Mouse (Mus musculus) gastrocnemius, adult 8-10 months (tissue): ENCODE results near the gene Wfdc18. TPM values are rescaled to one million over a fixed set of nuclear protein-coding genes. Genes with fewer than 3 reads are reported as not detected.

ENCODE experiments used
- DNase-seq, 2 experiments: peaks; one replicate each; pipeline ENCODE4 v3.0.0; 2022; ENCODE audit warnings: low spot score in 2 of 2
- total RNA-seq, 4 experiments: library from RNA; stranded (reverse); gene quantifications; 2 replicates each; pipeline ENCODE4 v1.2.4; 2022

Gene Wfdc18
- total RNA-seq = not detected

DNA sequence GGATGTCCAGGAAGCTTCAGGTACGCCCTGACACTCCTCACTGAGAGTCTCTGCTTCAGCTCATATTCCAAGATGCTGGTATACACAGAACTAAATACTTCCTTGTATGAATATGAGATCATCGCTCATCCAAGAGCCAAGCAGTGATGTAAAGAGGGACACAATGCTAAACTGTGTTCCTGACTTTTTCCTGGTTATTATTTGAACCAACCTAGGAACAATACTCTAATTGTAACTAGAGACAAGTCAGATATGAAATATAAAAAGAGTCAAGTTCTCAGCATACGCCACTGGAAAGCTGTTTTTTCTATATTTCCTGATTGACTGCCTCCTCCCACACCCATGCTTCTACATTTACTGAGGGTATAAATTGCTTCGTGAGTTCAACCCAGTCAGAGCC, at the start of gene Wfdc18:
TSS of gene Wfdc18 (plus strand) at position 301 of the 400 bp plus-strand sequence.
- DNase-seq = no peak

DNA sequence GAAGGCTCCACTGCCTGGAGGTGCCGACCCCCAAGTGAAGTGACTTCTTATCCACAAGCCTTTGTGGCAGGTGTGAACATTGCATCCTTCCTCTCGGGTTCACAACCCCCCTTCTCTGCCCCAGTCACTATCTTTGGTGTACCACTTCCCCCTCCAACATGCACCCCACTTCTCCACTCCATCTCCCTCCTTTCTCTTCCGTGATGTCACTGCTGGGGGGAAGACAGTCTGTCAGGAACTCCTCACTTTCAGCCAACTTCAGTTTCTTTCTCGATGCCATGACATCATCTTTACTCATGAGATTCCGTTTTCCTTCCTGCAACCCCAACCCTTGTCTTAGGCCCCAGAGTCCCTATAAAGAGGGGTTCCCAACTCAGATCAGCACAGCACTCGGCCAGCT, 46.6 kb upstream of the Wfdc18 start, which contains the start of gene Ccl4:
TSS of gene Ccl4 (plus strand) at position 381 of the 400 bp plus-strand sequence.
- DNase-seq = no peak

DNA sequence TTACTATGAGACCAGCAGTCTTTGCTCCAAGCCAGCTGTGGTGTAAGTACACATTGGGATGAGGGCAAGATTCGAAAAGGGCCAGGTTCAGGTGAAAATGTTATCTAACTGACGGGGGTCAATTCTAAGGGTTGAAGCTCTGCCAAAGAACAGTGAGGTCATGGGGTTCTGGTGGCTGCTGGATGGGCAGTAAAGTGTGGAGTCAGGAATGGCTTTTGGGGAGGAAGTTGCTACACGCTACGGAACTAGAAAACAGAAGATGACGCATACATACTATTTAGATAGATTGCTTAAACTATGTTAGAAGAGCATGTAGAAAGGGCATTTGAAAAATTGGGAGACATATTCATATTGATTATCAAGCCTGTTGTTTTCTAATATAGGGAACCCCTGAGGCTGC, 45.3 kb upstream of the Wfdc18 start:
- no peak for DNase-seq

DNA sequence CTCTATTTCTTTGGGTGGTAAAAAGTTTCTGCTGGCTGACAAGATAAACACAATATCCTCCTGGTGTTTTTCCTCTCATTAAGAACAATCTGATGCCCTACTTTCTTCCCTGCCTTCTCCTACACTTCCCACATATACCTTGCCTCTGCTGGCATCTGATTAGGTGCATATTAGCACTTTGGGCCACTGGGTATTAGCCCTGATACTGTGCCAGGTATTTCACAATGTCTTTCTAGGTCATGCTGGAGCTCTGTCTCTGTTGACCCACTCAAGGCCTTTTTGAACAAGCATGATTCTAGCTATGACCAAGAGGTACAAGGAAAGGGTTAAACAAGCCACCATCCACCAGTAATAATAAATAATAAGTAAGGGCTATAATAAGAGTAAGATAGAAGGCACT, 37.1 kb upstream of the Wfdc18 start:
- no peak for DNase-seq

DNA sequence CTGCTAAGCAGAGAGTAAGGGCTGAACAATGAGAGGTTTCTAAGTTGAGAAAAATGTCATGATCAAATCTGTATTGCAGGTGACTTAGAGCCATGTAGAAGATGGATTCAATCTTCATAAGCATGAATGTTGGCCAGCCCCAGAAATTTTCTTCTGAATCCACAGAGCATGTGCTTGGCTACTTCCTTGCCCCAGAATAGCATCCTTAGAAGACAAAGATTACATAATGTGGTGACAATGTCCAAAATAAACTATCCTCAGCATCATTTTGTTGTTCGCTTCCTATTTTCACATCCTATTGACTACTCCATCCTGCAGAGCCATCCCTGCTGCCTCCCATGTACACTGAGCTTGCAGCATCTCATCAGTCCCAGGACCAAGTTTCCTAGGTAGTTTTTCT, 33.1 kb upstream of the Wfdc18 start:
- DNase-seq = no peak

DNA sequence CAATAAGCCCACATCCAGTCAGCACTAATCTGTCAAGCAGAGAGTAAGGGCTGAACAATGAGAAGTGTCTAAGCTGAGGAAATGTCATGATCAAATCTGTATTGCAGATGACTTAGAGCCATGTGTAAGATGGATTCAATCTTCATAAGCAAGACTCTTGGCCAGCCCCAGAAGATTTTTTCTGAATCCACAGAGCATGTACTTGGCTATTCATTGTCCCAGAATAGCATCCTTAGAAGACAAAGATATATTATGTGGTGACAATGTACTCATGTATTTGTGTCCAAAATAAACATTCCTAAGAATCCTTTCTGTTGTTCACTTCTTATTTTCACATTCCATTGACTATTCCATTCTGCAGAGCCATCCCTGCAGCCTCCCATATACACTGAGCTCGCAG, 18.9 kb upstream of the Wfdc18 start:
- no peak for DNase-seq

DNA sequence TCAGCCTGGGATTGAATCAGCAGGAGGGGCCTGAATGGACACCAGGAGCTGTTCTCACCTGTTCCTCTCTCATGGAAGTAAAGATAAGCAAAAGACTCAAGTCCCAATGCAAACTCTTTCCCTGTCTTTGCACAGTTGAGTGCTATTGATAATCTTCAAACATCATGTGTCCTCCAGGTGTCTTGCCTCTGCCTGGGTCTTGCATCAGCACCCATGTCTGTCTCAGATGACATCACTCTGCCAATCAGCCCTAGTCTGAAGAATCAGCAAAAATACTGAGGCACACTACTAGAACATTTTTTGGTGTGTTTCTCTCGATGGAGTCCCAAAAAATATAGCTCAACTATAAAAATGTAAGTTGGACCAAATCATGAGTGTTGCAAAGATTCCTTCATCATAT, 16.8 kb upstream of the Wfdc18 start:
- no peak for DNase-seq

DNA sequence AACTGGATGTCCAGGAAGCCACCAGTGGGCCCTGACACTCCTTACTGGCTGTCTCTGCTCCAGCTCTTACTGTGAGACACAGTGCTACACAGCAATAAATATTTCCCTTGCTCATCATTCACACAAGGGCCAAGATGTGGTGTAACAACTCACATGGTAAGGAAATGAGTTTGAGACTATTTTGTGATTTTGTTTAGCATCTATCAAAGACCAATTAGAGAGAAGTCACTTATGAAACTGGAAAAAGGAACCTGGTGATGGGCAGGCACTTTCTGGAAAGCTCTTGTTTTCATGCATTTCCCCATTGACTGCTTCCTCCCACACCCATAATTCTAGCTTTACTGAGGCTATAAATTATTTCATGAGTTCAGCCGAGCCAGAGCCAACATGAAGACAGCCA, 5.1 kb upstream of the Wfdc18 start, which contains the start of gene Wfdc17:
TSS of gene Wfdc17 (plus strand) at position 287 of the 400 bp plus-strand sequence.
- no peak for DNase-seq

DNA sequence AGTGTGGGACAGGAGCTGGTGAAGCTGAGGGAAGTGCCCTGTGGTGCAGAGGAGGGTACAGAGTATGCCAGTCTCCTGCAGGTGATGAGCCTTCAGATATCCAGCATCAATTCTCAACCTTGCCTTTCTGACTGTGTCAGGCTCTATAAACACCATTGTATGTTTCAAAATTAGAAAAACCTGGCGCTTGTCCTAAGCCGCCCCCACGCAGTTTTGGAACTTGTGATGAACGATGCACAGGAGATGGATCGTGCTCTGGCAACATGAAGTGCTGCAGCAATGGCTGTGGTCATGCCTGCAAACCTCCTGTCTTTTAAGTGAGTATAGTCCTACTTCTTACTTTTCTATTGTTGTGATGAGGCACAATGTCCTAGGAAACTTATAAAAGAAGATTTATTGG, 868 bp downstream of the Wfdc18 start:
- no peak for DNase-seq

DNA sequence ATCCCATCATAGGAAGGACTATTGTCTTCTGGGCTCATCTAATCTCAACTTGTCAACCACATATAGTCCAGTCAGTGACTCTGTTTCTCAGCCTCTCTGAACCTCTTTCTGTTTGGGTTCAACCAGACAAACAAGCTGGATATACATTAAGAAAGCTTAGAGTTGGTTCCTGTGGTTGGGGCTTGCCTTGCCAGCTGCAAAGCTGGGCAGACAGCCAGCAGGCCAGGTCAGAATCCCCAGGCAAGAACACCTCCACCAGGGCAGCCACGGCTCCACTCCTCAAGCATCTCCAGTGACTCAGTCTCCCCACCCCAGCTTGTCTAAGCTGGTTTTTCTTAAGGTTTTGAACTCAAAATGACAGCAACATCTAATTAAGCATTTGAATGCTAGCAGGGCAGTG, 3.9 kb downstream of the Wfdc18 start:
- no peak for DNase-seq

DNA sequence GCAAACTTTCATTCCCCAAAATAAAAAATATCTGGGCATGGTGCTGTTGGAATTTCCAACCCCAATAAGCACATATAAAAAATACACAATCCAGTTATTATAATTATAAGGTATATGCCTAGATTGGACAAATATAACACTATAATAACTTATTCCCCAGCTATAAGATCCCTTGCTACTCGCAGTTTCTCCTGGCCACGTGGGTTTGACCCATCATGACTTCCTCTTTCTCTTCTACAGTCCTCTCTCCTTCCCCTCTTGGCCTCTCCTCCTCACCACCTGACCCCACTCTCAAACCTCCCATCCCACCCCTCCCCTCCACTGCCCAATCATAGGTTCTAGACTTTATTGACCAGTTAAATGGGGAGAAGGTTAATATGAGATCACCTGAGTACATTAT, 5.1 kb downstream of the Wfdc18 start:
- DNase-seq = no peak

DNA sequence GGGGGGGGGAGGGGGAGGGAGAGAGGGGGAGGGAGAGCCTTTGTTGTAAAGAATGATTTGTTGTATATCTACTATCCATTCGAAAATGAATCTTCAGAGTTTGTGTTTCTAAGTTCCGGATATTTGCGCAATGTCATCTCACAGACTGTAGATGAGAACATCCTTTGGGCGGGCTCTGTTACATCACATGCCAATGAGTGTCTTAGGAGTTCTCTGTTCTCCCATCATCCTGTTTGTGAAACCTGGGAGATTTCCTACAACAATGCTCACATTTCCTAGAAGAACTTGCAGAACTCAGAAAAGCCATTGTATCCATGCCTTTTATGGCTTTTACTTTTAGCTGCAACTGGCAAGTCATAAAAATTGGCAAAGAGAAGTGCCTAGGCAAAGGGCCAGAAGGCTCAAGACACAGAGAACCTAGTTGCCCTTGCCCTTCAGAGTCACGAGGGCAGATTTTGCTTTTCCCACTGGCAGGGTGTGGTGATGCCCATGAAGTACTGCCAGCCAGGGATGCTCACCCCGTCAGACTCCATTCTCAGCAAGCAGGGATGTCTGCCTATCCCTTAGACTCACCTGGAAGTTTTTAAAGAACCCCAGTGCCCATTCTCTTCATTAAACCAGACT, 8.3 kb downstream of the Wfdc18 start:
- DNase-seq = no peak

DNA sequence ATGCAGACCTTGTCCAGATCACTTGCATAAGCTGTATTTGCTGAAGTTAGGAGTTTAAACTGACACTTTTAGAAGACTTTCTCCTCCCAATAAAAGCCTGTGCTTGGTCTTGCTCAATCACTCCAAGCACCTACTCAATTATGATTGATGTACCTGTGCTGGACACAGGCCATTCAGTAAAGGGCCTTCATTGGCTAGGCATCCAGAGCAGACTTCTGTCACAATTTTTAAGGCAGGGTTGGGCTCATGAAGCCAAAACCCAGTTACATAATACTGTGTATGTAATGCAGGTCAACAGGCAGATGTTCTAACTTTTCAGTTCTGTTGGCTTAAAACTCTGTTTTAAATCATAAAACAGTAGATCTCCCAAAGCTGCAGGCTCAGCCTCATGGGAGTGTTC, 12.0 kb downstream of the Wfdc18 start:
- DNase-seq = no peak

DNA sequence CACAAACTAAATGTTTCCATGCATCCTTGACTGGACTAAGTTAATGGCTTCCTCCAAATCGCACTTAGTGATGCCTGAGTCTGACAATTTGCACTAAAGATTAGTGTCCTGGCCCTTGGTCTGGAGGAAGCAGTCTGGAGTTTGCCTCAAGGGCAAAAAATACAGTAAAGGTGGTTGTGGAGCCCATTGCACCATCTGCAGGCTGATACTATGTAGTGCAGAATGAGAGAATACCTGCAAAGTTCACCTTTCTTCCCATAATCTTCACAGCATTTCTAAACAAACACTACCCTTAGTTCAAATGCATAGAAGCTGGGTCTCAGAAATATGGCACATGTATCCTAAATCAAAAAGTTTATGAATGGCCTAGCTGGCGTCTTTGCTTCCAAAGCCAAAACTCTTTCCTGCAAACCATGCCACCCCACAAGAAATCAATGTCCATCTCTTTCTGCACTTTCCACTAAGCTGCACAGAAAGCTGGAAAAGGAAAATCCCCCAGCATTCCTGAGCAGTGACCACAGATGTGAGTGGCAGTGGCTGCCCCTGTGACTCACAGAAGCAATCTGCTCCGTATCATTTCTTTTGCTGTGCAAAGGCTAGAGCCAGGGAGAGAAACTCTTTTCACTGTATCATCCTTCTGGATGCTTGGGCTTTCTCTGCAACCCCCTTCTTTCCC, 20.1 kb downstream of the Wfdc18 start:
- DNase-seq = no peak

DNA sequence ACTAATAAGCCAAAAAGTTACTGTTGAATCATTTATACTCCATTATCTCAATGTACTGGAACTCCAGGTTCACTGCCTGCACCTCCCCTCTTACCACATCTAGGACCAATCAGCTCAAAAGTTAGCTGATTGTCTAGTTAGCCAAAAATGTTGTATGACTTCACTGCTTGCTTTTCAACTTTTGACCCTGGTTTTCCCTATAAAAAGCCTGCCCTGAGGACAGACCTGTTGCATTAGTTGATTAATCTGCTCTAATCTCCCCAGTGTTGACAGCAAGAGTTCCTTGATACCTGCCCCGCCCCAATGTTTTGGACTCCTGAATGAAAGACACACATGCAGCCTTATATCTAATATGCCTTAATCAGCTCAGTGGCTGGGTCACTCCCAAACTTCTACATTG, 22.3 kb downstream of the Wfdc18 start:
- DNase-seq = no peak

DNA sequence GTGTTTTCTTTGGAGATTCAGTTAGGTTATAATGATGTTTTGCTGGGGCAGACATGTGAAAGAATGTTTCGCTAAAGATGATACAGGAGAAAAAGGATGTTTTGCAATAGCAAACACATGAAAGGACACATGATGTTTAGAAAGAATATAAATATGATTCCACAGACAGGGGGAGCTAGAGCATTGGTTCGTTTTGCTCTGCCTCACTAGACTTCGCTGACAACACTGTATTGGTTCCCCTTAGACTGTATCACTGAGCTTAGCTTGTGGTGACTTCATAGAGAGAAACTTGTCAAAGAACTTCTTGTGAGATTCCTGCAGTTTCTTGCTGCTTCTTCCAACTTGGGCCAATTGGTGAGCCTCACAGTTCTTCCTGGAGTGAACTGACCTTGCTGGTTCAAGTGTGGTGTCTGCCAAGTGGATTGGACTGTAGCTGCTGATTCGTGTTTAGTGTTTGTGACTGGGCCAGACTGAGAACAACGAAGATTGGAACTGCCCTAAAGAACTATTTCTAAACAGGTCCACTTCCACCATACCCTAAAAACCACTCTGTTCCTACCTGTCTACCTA, 24.3 kb downstream of the Wfdc18 start:
- DNase-seq = no peak

DNA sequence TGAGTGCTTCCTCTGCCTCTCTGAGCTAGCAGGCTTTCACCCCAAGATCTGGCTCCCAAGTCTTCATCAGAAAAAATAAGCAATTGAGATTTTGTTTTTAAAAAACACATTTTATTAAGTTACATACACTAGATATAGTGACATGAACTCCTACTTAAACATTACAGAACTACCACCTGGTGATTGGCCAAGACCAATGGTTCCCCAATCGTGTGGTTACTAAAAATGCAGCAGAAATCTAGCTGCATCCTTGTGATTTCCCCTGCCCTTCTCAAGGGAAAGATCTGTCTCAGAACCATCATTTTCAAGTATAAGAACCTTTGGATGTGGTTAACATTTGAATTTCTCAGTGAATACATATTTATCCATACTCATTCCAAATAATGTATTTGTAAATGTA, 25.4 kb downstream of the Wfdc18 start:
- DNase-seq = no peak

DNA sequence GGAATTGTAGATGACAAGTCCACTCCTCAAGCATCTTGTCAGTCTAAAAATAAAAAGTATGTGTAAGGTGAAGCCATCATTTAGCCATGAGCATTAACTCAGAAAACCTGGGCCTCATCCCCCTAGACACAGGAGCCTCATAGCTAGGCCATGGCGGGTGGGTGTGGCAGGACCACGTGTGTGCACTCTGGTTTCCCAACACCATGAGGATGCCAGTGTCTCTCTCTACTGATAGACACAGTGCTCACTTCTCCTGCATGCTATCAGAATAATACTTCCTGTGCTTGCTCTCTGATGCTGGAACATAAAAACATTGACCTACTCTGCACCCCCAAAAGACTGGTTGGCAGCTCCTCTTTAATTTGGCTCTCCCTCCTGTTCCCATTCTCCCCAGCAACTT, 27.1 kb downstream of the Wfdc18 start:
- no peak for DNase-seq

DNA sequence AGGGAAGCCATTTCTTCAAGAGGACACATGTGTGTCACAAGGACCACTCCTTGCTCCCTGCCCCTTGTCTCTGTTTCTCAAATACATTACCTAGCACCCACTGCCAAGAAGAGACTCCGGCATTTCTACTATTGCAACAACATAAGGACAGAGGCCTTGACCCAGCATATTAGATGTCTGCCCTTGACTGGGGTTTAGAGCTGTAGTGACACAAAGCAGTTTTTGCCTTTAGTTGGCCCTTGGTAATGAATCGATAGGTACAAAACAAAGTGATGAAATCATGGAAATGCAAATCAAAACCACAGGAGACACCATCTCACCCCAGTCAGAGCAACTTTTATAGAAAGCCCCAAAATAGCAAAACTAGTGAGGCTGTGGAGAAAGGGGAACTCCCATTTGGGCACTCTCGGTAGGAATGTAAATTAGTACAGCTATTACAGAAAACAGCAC, 28.3 kb downstream of the Wfdc18 start:
- DNase-seq = no peak

DNA sequence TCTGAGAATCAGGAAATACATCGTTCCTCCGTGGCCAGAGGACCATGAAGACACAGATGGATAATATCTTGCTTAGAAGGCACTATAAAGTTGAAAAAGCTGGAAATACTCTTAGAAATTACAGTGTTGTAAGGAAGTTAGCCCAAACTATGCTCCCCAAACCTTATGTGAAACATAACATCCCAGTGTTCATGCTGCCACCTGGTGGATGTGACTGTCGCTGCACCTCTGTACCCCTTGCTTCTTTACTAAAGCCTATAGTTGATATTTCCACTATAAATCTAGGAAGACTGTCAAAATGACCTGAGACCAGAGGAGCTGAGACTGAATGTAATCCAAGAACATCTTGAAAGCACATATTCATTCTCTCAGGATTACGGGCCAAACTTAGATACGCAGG, 30.4 kb downstream of the Wfdc18 start:
- DNase-seq = peak; percentile 44 to 47

DNA sequence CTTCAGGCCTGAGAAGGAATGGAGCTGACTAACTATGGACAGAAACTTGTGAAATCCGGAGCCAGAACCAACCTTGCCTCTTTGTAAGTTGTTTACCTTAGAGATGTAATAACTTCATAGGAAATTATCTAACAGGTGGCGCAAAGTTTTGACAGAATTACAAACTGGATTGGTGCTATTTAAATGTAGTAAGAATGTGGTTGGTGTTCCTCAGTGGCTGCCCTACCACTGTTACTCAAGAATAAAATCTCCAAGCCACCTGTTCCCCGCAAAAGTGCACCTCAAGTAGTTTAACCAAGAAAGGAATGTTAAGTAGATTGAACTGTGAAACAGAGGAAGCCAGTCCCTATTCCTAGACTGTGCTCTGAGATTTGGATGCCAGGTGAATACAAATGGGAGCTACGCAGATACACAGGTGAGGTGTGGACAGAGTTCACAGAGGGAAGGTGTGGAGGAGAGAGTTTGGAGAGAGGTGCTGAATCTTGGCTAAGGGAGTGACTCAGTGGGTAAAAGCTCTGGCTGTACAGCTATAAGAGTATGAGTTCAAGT, 31.7 kb downstream of the Wfdc18 start:
- DNase-seq = no peak

DNA sequence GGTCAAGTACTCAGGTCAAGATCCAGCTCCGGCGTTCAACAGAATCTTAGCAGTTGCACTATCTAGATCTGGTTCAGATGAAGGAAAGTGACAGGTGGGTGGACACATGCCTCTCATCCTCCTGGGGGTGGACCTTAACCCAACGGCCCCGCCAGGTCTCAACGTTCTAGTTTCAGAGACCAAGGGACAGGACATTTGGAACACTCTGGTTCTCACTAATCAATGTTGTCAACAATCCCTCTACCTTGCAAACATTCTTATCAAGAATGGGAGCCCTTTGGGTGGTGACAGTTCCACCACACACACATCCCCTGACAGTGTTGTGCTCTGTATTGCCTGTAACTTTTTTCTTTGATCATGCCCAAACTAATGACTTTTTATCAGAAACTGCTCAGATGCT, 33.0 kb downstream of the Wfdc18 start:
- no peak for DNase-seq
